Mouse (Mus musculus) small intestine, adult 2 months (tissue): ENCODE measurements around the gene Lpp.

Experiments
- CTCF ChIP-seq: fragments of 200-500 bp; IDR thresholded peaks from 2 replicates; pipeline ENCODE4 v1.5.1; 2012; ENCODE audit warnings: low read depth, mild to moderate bottlenecking, control low read depth, inconsistent platforms, low read length, moderate library complexity, mixed read lengths; ENCODE audit not compliant: insufficient replicate concordance, insufficient read length; ENCODE audit errors: extremely low read depth
- POLR2A ChIP-seq: fragments of 200-500 bp; IDR thresholded peaks from 2 replicates; pipeline ENCODE4 v1.6.1; 2012; ENCODE audit warnings: low read depth, mild to moderate bottlenecking, control low read depth, inconsistent platforms, low read length, moderate library complexity

GRCm38 (mm10) chr16:24819127-24819526, 425.8 kb downstream of the Lpp start:
- no peak for TF ChIP-seq POLR2A
- TF ChIP-seq CTCF = peak; percentile 7; the same call in 1 of the 2 replicates
